Mouse (Mus musculus): ENCODE data around the gene Aldoc. TPM values are rescaled to one million over a fixed set of nuclear protein-coding genes. Genes with fewer than 3 reads are reported as not detected.

Aldoc gene
- polyA plus RNA-seq, 1 experiment from 2014 or later, result 1.8 TPM

DNA sequence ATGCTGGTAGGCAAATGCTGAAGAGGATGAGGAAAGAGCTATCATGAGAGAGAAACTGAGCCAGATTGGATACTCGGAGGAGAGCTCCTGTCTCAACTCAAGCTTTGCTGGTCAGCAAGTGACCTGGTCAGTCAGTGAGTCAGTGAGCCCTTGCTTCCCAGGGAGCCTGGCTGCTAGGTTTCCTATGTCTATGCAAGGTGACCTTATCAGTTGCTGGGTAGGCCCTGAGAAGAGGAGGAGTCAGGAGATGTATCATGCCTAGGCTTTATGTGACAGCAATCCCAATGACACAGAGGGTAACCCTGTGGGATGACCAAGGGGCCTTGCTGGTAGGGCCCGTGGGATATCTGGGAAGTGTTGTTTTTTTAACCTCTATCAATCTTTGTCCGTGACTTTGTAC lies 49.4 kb downstream of the Aldoc start:
- H3K27me3 ChIP-seq, result no peaks in the 10 kb centered on the region
- no peaks in the 10 kb centered on the region for H3K36me3 ChIP-seq
- H3K4me1 ChIP-seq, result no peaks in the 10 kb centered on the region
- ATAC-seq (ENCODE audit: low FRiP score, low read depth), result no peak
- no peak overlapping the region for H3K4me2 ChIP-seq (replicated peaks)
- H3K27ac ChIP-seq (replicated peaks), result no peak overlapping the region
- H3K9ac ChIP-seq (replicated peaks), result no peak overlapping the region
- H3K9me3 ChIP-seq, result no peaks in the 10 kb centered on the region
- H3K4me3 ChIP-seq, result no peak overlapping the region
- WGBS, result 88% methylated on average over 3 of the region's 3 CpGs

- 62% methylated on average over 7 of the region's 7 CpGs for WGBS
- Histone ChIP-seq H3K9me3 (no peaks in the 10 kb centered on the region), H3K36me3 (no peaks in the 10 kb centered on the region), H3K4me2 (replicated peaks) (no peak overlapping the region), H3K27me3 (no peaks in the 10 kb centered on the region), H3K9ac (replicated peaks) (no peak overlapping the region), H3K4me1 (no peaks in the 10 kb centered on the region), H3K4me3 (no peak overlapping the region), H3K27ac (replicated peaks) (no peak overlapping the region)
- ATAC-seq (ENCODE audit: low FRiP score, low read depth), result no peak
These were observed 49.8 kb downstream of the Aldoc start for GRCm38 (mm10) chr11:78372610-78373009.

GRCm38 (mm10) chr11:78374147-78374546 lies 51.4 kb downstream of the Aldoc start:
- Histone ChIP-seq H3K27ac (replicated peaks) (no peak overlapping the region), H3K36me3 (no peaks in the 10 kb centered on the region), H3K4me3 (no peak overlapping the region), H3K9me3 (no peaks in the 10 kb centered on the region), H3K27me3 (peaks cover 4% of the 10 kb centered on the region; the same call in 1 of the 2 replicates), H3K4me1 (no peaks in the 10 kb centered on the region), H3K9ac (replicated peaks) (no peak overlapping the region), H3K4me2 (replicated peaks) (no peak overlapping the region)
- 76% methylated on average over 8 of the region's 8 CpGs for whole genome bisulfite sequencing
- no peak for ATAC-seq (ENCODE audit: low FRiP score, low read depth)

Other genes starting within 250 kb of the Aldoc start
- gene Eral1, start 242.6 kb upstream of the Aldoc start, polyA plus RNA-seq (2016; fragmentation: Nextera tagmentation; extraction: Ambion mirVana), result 33.4 and 33.6 TPM in 2 replicates
- 24.9 and 27.4 TPM in 2 replicates for gene Fam222b, start 228.3 kb upstream of the Aldoc start, polyA plus RNA-seq (2016; fragmentation: Nextera tagmentation; extraction: Ambion mirVana)
- gene Traf4, start 157.4 kb upstream of the Aldoc start, polyA plus RNA-seq (2016; fragmentation: Nextera tagmentation; extraction: Ambion mirVana), result 126 and 138 TPM in 2 replicates
- 8.2 and 9.4 TPM in 2 replicates for gene Nek8, start 146.3 kb upstream of the Aldoc start, polyA plus RNA-seq (2016; fragmentation: Nextera tagmentation; extraction: Ambion mirVana)
- 6.0 and 8.0 TPM in 2 replicates for gene Tlcd1, start 146.3 kb upstream of the Aldoc start, polyA plus RNA-seq (2016; fragmentation: Nextera tagmentation; extraction: Ambion mirVana)
- gene Rpl23a, start 139.4 kb upstream of the Aldoc start, polyA plus RNA-seq (2016; fragmentation: Nextera tagmentation; extraction: Ambion mirVana), result 905 and 958 TPM in 2 replicates
- gene Rab34, start 134.5 kb upstream of the Aldoc start, polyA plus RNA-seq (2016; fragmentation: Nextera tagmentation; extraction: Ambion mirVana), result 54.9 and 68.1 TPM in 2 replicates
- gene Proca1, start 129.6 kb upstream of the Aldoc start, polyA plus RNA-seq (2016; fragmentation: Nextera tagmentation; extraction: Ambion mirVana), result 1.4 and 2.3 TPM in 2 replicates
- 49.1 and 53.8 TPM in 2 replicates for gene Sdf2, start 77.2 kb upstream of the Aldoc start, polyA plus RNA-seq (2016; fragmentation: Nextera tagmentation; extraction: Ambion mirVana)
- gene Supt6, start 77.0 kb upstream of the Aldoc start, polyA plus RNA-seq (2016; fragmentation: Nextera tagmentation; extraction: Ambion mirVana), result 37.5 and 42.2 TPM in 2 replicates
- gene 2610507B11Rik, start 61.2 kb upstream of the Aldoc start, polyA plus RNA-seq (2016; fragmentation: Nextera tagmentation; extraction: Ambion mirVana), result 79.0 and 80.0 TPM in 2 replicates
- 0.24 and 0.29 TPM in 2 replicates for gene BC030499, start 32.1 kb upstream of the Aldoc start, polyA plus RNA-seq (2016; fragmentation: Nextera tagmentation; extraction: Ambion mirVana)
- gene Spag5, start 21.4 kb upstream of the Aldoc start, polyA plus RNA-seq (2016; fragmentation: Nextera tagmentation; extraction: Ambion mirVana), result 47.6 and 51.8 TPM in 2 replicates
- 59.9 and 67.2 TPM in 2 replicates for gene Pigs, start 5.4 kb downstream of the Aldoc start, polyA plus RNA-seq (2016; fragmentation: Nextera tagmentation; extraction: Ambion mirVana)
- gene Unc119, start 20.5 kb downstream of the Aldoc start, polyA plus RNA-seq (2016; fragmentation: Nextera tagmentation; extraction: Ambion mirVana), result 80.0 and 80.6 TPM in 2 replicates
- not detected in 2 replicates for gene Foxn1, start 63.6 kb downstream of the Aldoc start, polyA plus RNA-seq (2016; fragmentation: Nextera tagmentation; extraction: Ambion mirVana)
- not detected in 2 replicates for gene Slc13a2, start 99.2 kb downstream of the Aldoc start, polyA plus RNA-seq (2016; fragmentation: Nextera tagmentation; extraction: Ambion mirVana)
- gene Slc46a1, start 142.7 kb downstream of the Aldoc start, polyA plus RNA-seq (2016; fragmentation: Nextera tagmentation; extraction: Ambion mirVana), result 17.8 and 18.5 TPM in 2 replicates
- 36.4 and 37.0 TPM in 2 replicates for gene Sarm1, start 174.8 kb downstream of the Aldoc start, polyA plus RNA-seq (2016; fragmentation: Nextera tagmentation; extraction: Ambion mirVana)
- gene Vtn, start 176.1 kb downstream of the Aldoc start, polyA plus RNA-seq (2016; fragmentation: Nextera tagmentation; extraction: Ambion mirVana), result 99.7 and 135 TPM in 2 replicates
- gene Sebox, start 180.5 kb downstream of the Aldoc start, polyA plus RNA-seq (2016; fragmentation: Nextera tagmentation; extraction: Ambion mirVana), result not detected in 2 replicates
- gene Tmem199, start 189.2 kb downstream of the Aldoc start, polyA plus RNA-seq (2016; fragmentation: Nextera tagmentation; extraction: Ambion mirVana), result 88.5 and 89.7 TPM in 2 replicates
- gene Poldip2, start 189.2 kb downstream of the Aldoc start, polyA plus RNA-seq (2016; fragmentation: Nextera tagmentation; extraction: Ambion mirVana), result 155 and 168 TPM in 2 replicates
- gene Tnfaip1, start 213.4 kb downstream of the Aldoc start, polyA plus RNA-seq (2016; fragmentation: Nextera tagmentation; extraction: Ambion mirVana), result 62.7 and 65.3 TPM in 2 replicates
- 104 and 111 TPM in 2 replicates for gene Ift20, start 213.4 kb downstream of the Aldoc start, polyA plus RNA-seq (2016; fragmentation: Nextera tagmentation; extraction: Ambion mirVana)
- 47.2 and 51.7 TPM in 2 replicates for gene Tmem97, start 227.8 kb downstream of the Aldoc start, polyA plus RNA-seq (2016; fragmentation: Nextera tagmentation; extraction: Ambion mirVana)

All from midbrain, embryonic 12.5 days (tissue).